Mouse (Mus musculus) liver, embryonic 14.5 days (tissue): ENCODE measurements around the gene Sorcs1.

Experiments
- CTCF ChIP-seq: IDR thresholded peaks from 2 replicates; pipeline ENCODE4 v1.5.1; 2016; ENCODE audit warnings: antibody characterized with exemption, low read depth, control low read depth
- EP300 ChIP-seq: IDR thresholded peaks from 2 replicates; pipeline ENCODE4 v1.6.1; 2016; ENCODE audit warnings: antibody characterized with exemption, low read depth

DNA sequence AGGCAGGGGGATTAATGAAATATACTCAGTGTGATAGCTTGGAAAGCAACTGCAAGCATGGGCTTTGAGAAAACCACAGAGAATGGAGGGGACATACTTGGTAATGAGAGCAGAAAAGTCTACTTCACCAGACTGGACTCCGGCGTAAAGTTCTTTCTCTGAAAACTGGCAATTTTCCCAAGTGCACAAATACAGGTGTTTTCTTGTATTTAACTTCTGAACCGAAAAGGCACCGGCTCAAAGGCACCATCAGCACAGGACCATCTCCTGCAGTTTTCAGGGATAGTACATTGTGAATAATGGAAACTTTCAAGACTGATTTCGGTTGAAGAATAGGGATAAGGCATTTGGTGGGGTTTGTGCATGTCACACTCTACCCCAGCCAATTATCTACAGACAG lies 219.9 kb downstream of the Sorcs1 start:
- TF ChIP-seq EP300 = no peak
- TF ChIP-seq CTCF = no peak
